Mouse (Mus musculus) midbrain, embryonic 13.5 days (tissue): ENCODE data around the gene Tpsg1. TPM values are rescaled to one million over a fixed set of nuclear protein-coding genes. Genes with fewer than 3 reads are reported as not detected.

Source experiments
- ATAC-seq: fragments of 200-750 bp; cut with Nextera tagmentation; 2 replicates; pipeline ENCODE4 v1.8.0; 2017; ENCODE audit warnings: mild to moderate bottlenecking, moderate TSS enrichment, moderate library complexity
- H3K27ac ChIP-seq: fragments of 300-500 bp; sonication (generic); 2 replicates; pipeline ENCODE4 v1.5.1; 2015; ENCODE audit warnings: inconsistent platforms, mild to moderate bottlenecking, moderate library complexity
- H3K27me3 ChIP-seq: fragments of 300-500 bp; sonication (generic); 2 replicates; pipeline ENCODE4 v1.6.1; 2015; ENCODE audit warnings: mild to moderate bottlenecking, inconsistent platforms
- H3K36me3 ChIP-seq: fragments of 300-500 bp; sonication (generic); 2 replicates; pipeline ENCODE4 v1.6.1; 2015; ENCODE audit warnings: mild to moderate bottlenecking, inconsistent platforms
- H3K4me1 ChIP-seq: fragments of 300-500 bp; sonication (generic); replicated peaks from 2 replicates; pipeline ENCODE4 v1.6.1; 2015; ENCODE audit warnings: inconsistent platforms
- H3K4me2 ChIP-seq: fragments of 300-500 bp; sonication (generic); replicated peaks from 2 replicates; pipeline ENCODE4 v1.6.1; 2015; ENCODE audit warnings: moderate library complexity, mild to moderate bottlenecking, inconsistent platforms
- H3K4me3 ChIP-seq: fragments of 300-500 bp; sonication (generic); replicated peaks from 2 replicates; pipeline ENCODE4 v1.5.1; 2015; ENCODE audit warnings: mild to moderate bottlenecking, inconsistent platforms
- H3K9ac ChIP-seq: fragments of 300-500 bp; sonication (generic); replicated peaks from 2 replicates; pipeline ENCODE4 v1.6.1; 2015; ENCODE audit warnings: mild to moderate bottlenecking, inconsistent platforms
- H3K9me3 ChIP-seq: fragments of 300-500 bp; sonication (generic); 2 replicates; pipeline ENCODE4 v1.6.1; 2016; ENCODE audit warnings: mild to moderate bottlenecking, inconsistent platforms
- WGBS: fragments of 180-500 bp; shearing (Covaris S2); methylation state at CpG from one replicate; pipeline ENCODE4 v1.1.7; 2015; 5-methylcytosine and 5-hydroxymethylcytosine counted together
- polyA plus RNA-seq: library from polyadenylated mRNA; unstranded; fragments of >200 nt; fragmentation: Nextera tagmentation; extraction: Ambion mirVana; gene quantifications from 2 replicates; pipeline ENCODE4 v1.2.1, GENCODE M21; 2015

Gene Tpsg1
- polyA plus RNA-seq, 1 experiment from 2014 or later, result not detected

- H3K9me3 ChIP-seq, result no peaks in the 10 kb centered on the region
- H3K4me2 ChIP-seq, result no peak overlapping the region
- WGBS, result 42% methylated on average over 9 of the region's 9 CpGs
- no peaks in the 10 kb centered on the region for H3K4me1 ChIP-seq
- peaks cover 43% of the 10 kb centered on the region for H3K36me3 ChIP-seq
- H3K27ac ChIP-seq, result no peak overlapping the region
- no peak overlapping the region for H3K9ac ChIP-seq
- no peaks in the 10 kb centered on the region for H3K27me3 ChIP-seq
- H3K4me3 ChIP-seq, result no peak overlapping the region
- ATAC-seq, result no peak
These were observed 4.9 kb downstream of the Tpsg1 start for GRCm38 (mm10) chr17:25374011-25374410.

GRCm38 (mm10) chr17:25394526-25394925 lies 25.5 kb downstream of the Tpsg1 start:
- no peak overlapping the region for H3K9ac ChIP-seq
- peaks cover 10% of the 10 kb centered on the region; the same call in 1 of the 2 replicates for H3K27me3 ChIP-seq
- H3K4me2 ChIP-seq, result no peak overlapping the region
- 91% methylated on average over 4 of the region's 4 CpGs for WGBS
- no peak for ATAC-seq
- no peak overlapping the region for H3K27ac ChIP-seq
- H3K9me3 ChIP-seq, result no peaks in the 10 kb centered on the region
- H3K4me3 ChIP-seq, result no peak overlapping the region
- peaks cover 50% of the 10 kb centered on the region for H3K36me3 ChIP-seq
- peaks cover 20% of the 10 kb centered on the region for H3K4me1 ChIP-seq

DNA sequence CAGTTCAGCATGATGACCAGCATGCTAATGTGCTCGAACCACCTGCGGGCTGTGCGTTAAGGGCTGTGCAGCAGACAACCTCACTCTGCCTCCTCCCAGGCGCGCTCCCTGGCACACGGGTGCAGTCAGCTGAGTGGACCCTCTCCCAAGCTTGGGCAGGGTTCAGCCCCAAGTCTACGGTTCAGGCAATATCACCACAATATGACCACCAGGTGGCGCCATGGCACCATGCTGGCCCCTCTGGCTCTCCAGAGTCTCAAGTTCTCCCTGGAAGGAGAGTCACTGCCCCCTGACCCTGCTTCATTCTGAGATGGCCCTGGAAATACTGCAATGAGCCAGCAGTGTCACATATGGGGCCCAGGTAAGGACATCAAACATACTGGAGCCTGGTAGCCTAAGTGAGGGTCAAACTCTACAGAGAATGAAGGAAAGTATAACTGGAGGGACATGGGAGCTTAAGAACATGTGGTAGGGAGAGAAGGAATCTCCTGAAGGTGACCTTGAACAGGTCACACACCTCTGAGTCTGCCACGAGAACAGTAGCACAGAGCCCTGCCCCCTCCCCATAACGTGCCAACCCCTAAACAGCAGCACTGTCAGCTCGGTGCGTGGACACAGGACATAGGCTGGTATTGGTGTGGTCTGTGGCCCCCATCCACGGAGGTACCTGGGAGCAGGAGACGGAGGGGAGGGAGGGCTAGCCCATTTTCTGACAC lies 28.9 kb downstream of the Tpsg1 start:
- Histone ChIP-seq H3K4me3 (no peak overlapping the region), H3K4me2 (no peak overlapping the region), H3K4me1 (peaks cover 38% of the 10 kb centered on the region), H3K9ac (no peak overlapping the region), H3K9me3 (no peaks in the 10 kb centered on the region), H3K36me3 (peaks cover 20% of the 10 kb centered on the region), H3K27me3 (peaks cover 36% of the 10 kb centered on the region), H3K27ac (0 out of 2 replicates have a peak overlapping the region, but pooled peaks have one; percentile 6)
- WGBS, result 33% methylated on average over 14 of the region's 14 CpGs
- peak; percentile 69 for ATAC-seq

DNA sequence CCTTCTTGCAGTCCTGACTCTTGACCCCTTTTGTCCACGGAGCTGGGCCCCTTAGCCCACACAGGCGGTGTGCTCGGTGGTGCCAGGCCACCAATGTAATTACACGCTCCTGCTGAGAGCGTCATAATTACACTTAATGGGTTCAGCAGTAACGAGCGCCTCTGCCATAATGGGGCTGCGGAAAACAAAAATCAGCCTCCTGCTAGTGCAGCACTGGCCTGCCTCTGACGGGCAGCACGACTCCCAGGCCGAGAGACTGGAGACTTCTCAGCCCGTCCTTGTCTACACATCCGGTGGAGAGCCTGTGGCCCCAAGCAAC lies 29.4 kb downstream of the Tpsg1 start:
- ATAC-seq, result peak; percentile 10; the same call in 1 of the 2 replicates
- peaks cover 42% of the 10 kb centered on the region for H3K4me1 ChIP-seq
- H3K4me2 ChIP-seq, result no peak overlapping the region
- 0 out of 2 replicates have a peak overlapping the region, but pooled peaks have one; percentile 3 for H3K9ac ChIP-seq
- peaks cover 15% of the 10 kb centered on the region for H3K36me3 ChIP-seq
- H3K27ac ChIP-seq, result 0 out of 2 replicates have a peak overlapping the region, but pooled peaks have one; percentile 6
- peaks cover 41% of the 10 kb centered on the region for H3K27me3 ChIP-seq
- 47% methylated on average over 13 of the region's 13 CpGs for WGBS
- H3K9me3 ChIP-seq, result no peaks in the 10 kb centered on the region
- no peak overlapping the region for H3K4me3 ChIP-seq

GRCm38 (mm10) chr17:25400443-25400842 lies 31.4 kb downstream of the Tpsg1 start:
- no peak for ATAC-seq
- H3K4me2 ChIP-seq, result no peak overlapping the region
- H3K27ac ChIP-seq, result no peak overlapping the region
- H3K9me3 ChIP-seq, result no peaks in the 10 kb centered on the region
- peaks cover 7% of the 10 kb centered on the region; the same call in 1 of the 2 replicates for H3K36me3 ChIP-seq
- H3K9ac ChIP-seq, result no peak overlapping the region
- WGBS, result 11% methylated on average over 7 of the region's 7 CpGs
- H3K4me3 ChIP-seq, result no peak overlapping the region
- H3K27me3 ChIP-seq, result peaks cover 53% of the 10 kb centered on the region
- peaks cover 62% of the 10 kb centered on the region for H3K4me1 ChIP-seq

DNA sequence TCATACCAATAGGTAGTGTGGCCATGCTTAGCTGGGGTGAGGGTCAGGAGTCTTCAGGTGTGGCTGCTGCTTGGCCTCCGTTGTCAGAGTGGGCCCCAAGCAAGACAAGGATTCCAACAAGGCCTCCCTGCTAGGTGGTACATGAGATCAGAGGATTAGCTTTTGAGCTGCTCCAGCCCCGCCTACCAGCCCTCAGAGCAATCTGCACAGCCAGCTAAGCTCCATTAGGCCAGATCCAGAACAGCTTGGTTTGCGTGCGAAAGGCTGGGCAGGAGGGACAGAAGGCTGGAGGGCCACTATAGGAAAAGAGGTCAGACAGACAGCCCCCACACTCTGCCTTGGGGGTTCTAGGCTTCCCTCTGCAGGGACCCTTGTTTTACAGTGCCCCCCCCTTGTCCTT lies 32.4 kb downstream of the Tpsg1 start:
- WGBS, result 3% methylated on average over 4 of the region's 4 CpGs
- no peaks in the 10 kb centered on the region for H3K9me3 ChIP-seq
- H3K27me3 ChIP-seq, result peaks cover 53% of the 10 kb centered on the region
- H3K4me1 ChIP-seq, result peaks cover 72% of the 10 kb centered on the region
- no peak overlapping the region for H3K4me3 ChIP-seq
- no peak overlapping the region for H3K4me2 ChIP-seq
- 0 out of 2 replicates have a peak overlapping the region, but pooled peaks have one; percentile 23 for H3K9ac ChIP-seq
- no peak overlapping the region for H3K27ac ChIP-seq
- H3K36me3 ChIP-seq, result peaks cover 4% of the 10 kb centered on the region; the same call in 1 of the 2 replicates
- no peak for ATAC-seq

- H3K27ac ChIP-seq, result no peak overlapping the region
- no peak overlapping the region for H3K4me3 ChIP-seq
- no peaks in the 10 kb centered on the region for H3K9me3 ChIP-seq
- H3K36me3 ChIP-seq, result no peaks in the 10 kb centered on the region
- WGBS, result 78% methylated on average over 13 of the region's 13 CpGs
- no peak overlapping the region for H3K4me2 ChIP-seq
- peaks cover 53% of the 10 kb centered on the region for H3K27me3 ChIP-seq
- ATAC-seq, result no peak
- peaks cover 80% of the 10 kb centered on the region for H3K4me1 ChIP-seq
- no peak overlapping the region for H3K9ac ChIP-seq
These were observed 33.2 kb downstream of the Tpsg1 start for GRCm38 (mm10) chr17:25402224-25402623.

DNA sequence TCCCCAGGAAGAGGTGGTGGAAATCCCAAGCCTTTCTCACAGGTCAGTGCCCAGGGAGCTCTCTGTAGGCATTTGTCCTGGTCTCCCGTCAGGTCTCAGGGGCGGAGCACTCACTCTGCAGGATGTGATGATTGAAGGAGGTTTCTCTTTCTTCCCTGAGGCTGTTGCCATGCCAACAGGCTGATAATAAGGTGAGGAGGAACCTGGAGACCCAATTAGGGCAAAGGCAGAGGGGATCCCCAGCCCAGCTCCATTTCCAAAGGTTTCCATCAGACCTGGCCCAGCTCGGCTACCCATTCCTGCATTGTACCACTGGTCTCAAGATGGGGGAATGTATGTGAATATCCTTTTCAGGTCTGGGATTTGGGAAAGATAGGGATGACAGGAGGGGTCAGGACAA lies 35.1 kb downstream of the Tpsg1 start:
- WGBS, result 15% methylated on average over 3 of the region's 3 CpGs
- Histone ChIP-seq H3K4me1 (peaks cover 80% of the 10 kb centered on the region), H3K9me3 (no peaks in the 10 kb centered on the region), H3K9ac (no peak overlapping the region), H3K27me3 (peaks cover 49% of the 10 kb centered on the region), H3K36me3 (no peaks in the 10 kb centered on the region), H3K27ac (peak overlapping the region; percentile 81), H3K4me3 (no peak overlapping the region), H3K4me2 (peak overlapping the region; percentile 34)
- ATAC-seq, result peak; percentile 19; the same call in 1 of the 2 replicates

- peaks cover 38% of the 10 kb centered on the region for H3K27me3 ChIP-seq
- peak; percentile 41 for ATAC-seq
- WGBS, result 5% methylated on average over 10 of the region's 10 CpGs
- no peak overlapping the region for H3K4me3 ChIP-seq
- H3K9me3 ChIP-seq, result no peaks in the 10 kb centered on the region
- no peaks in the 10 kb centered on the region for H3K36me3 ChIP-seq
- H3K4me2 ChIP-seq, result no peak overlapping the region
- peaks cover 83% of the 10 kb centered on the region for H3K4me1 ChIP-seq
- H3K27ac ChIP-seq, result peak overlapping the region; percentile 81
- H3K9ac ChIP-seq, result peak overlapping the region; percentile 46; the same call in 1 of the 2 replicates
These were observed 36.3 kb downstream of the Tpsg1 start for GRCm38 (mm10) chr17:25405224-25405895.

- H3K9me3 ChIP-seq, result no peaks in the 10 kb centered on the region
These were observed 37.0 kb downstream of the Tpsg1 start for GRCm38 (mm10) chr17:25406011-25406441.

GRCm38 (mm10) chr17:25407352-25407751 lies 38.3 kb downstream of the Tpsg1 start:
- H3K4me2 ChIP-seq, result peak overlapping the region; percentile 18
- 60% methylated on average over 4 of the region's 4 CpGs for WGBS
- no peaks in the 10 kb centered on the region for H3K36me3 ChIP-seq
- H3K4me3 ChIP-seq, result no peak overlapping the region
- H3K4me1 ChIP-seq, result peaks cover 85% of the 10 kb centered on the region
- peaks cover 25% of the 10 kb centered on the region for H3K27me3 ChIP-seq
- peak overlapping the region; percentile 81; the same call in 1 of the 2 replicates for H3K27ac ChIP-seq
- H3K9ac ChIP-seq, result peak overlapping the region; percentile 28; the same call in 1 of the 2 replicates
- ATAC-seq, result no peak
- H3K9me3 ChIP-seq, result no peaks in the 10 kb centered on the region

More at GRCm38 (mm10) chr17:25406011-25406441, 37.0 kb downstream of the Tpsg1 start:
- Histone ChIP-seq H3K27ac (peak overlapping the region; percentile 81), H3K4me1 (peaks cover 90% of the 10 kb centered on the region), H3K36me3 (no peaks in the 10 kb centered on the region), H3K27me3 (peaks cover 31% of the 10 kb centered on the region), H3K4me2 (peak overlapping the region; percentile 1; the same call in 1 of the 2 replicates), H3K4me3 (no peak overlapping the region), H3K9ac (no peak overlapping the region)
- peak; percentile 15; the same call in 1 of the 2 replicates for ATAC-seq
- WGBS, result 7% methylated on average over 6 of the region's 6 CpGs
